Mouse (Mus musculus): ENCODE results near the gene Nup62.

Gene Nup62

GRCm38 (mm10) chr7:44815721-44816469 lies at the start of gene Nup62, which contains the start of gene Il4i1:
TSS of gene Nup62 (plus strand) at chr7:44816088.
TSS of gene Il4i1 (plus strand) at chr7:44816387.
- peak; percentile 92 for ATAC-seq (ENCODE audit: low TSS enrichment)

- ATAC-seq (ENCODE audit: low TSS enrichment) = no peak
These were observed 47.8 kb upstream of the Nup62 start for GRCm38 (mm10) chr7:44768129-44768528.

GRCm38 (mm10) chr7:44770046-44770578 lies 45.8 kb upstream of the Nup62 start:
- ATAC-seq (ENCODE audit: low TSS enrichment) = no peak; the same call in 1 of the 2 replicates

DNA sequence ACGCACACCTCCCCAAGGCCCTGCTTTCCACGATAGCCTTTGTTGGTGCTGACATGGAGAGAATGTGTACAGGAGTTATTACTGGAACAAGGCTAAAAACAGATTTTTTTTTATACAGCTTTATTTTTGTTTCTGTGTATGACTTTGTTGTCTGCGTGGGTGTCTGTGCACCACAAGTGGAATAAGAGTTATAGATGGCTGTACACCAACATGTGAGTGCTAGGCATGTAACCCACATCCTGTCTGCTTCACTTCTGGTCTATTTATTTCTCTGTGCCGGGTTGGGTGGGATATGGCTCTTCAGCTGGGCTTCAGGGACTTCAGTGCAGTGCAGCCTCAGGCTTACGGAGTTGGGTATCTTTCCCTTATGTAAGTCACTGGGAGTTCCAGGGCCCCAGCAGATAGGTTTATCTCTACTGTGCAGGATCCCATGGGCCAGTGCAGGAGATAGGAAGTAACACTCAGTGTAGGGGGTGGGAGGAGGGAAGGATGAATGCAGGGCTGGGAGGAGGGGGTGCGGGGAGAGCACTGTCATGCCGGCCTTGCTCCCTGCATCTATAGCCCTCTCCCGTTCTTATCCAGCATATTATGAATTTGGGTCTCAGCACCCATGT lies 43.2 kb upstream of the Nup62 start:
- ATAC-seq (ENCODE audit: low TSS enrichment) = peak; percentile 13; the same call in 1 of the 2 replicates

GRCm38 (mm10) chr7:44776849-44777498 lies 38.9 kb upstream of the Nup62 start:
- no peak; the same call in 1 of the 2 replicates for ATAC-seq (ENCODE audit: low TSS enrichment)

DNA sequence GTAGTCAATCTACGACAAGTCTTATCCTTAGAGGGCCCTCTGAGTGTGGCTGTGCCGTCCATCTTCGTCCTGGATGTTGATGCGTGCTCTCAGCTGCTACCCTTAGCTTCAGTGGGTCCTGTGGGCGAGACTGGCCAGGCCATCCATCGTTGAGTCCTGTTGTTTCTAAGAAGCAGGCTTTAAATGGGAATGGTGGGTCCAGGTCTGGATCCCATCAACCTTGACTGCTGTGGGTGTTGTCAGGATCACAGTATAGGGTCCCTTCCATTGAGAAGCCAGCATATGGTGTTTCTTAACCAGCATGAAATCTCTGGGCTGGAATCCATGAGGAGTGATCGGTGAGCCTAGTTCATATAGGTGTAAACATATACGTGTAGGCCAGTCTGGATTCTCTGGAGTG lies 35.8 kb upstream of the Nup62 start:
- no peak for ATAC-seq (ENCODE audit: low TSS enrichment)

DNA sequence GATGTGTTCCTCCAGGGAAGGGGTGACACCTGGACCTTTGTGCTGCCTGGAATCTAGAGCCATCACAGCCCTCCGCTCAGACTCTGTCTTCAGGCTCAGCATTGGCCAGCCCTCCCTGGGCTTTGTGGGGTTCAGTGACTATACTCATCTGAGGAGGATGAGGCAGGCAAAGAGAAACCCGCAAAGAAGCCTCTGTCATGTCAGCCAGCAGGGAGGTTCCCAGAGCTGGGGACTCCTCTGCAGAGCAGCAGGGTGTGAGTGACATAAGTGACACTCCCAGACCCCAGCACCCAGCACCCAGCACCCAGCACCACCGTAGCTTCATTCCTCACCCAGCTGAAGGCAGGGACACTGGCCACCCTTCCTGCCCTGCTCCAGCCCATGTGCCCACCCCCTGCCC lies 26.4 kb upstream of the Nup62 start:
- ATAC-seq (ENCODE audit: low TSS enrichment) = no peak

DNA sequence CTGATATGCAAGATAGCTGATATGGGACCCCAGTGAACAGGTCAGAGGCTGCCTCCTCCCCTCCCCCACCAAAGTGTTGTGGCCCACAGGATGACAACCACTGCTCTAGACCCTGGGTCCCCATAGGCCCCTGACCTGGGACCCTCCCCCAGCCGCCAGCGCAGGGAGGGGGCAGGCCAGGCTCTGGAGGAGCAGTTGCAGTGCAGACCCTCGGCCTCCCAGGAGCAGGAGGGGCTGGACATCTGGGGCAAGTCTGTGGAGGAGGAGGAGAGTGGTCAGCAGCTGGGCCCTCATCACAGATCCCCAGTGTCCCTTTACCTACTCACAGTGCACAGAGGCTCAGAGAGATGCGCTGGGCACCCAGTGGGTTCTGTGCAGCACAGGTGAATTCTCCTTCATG lies 25.8 kb upstream of the Nup62 start:
- ATAC-seq (ENCODE audit: low TSS enrichment) = no peak

DNA sequence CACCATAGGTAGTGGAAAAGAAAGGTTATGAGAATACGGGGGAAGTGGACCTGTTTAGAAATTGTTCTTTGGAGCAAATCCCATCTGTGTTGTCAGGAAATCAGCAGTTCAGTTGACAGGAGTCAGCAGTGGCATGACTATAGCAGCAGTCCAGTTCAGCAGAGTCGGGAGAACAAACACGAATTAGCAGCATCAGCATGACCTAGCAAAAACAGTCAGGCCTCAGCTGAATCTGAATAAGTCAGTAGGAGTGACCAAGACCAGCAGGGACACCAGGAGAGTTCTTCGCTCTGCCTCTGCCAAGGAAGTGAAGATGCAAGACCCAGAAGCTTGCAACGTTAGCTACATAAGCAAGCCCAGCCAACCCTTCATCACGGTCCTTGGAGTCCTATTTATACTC lies 23.1 kb upstream of the Nup62 start:
- no peak for ATAC-seq (ENCODE audit: low TSS enrichment)

- no peak for ATAC-seq (ENCODE audit: low TSS enrichment)
These were observed 7.0 kb upstream of the Nup62 start for GRCm38 (mm10) chr7:44808927-44809326.

DNA sequence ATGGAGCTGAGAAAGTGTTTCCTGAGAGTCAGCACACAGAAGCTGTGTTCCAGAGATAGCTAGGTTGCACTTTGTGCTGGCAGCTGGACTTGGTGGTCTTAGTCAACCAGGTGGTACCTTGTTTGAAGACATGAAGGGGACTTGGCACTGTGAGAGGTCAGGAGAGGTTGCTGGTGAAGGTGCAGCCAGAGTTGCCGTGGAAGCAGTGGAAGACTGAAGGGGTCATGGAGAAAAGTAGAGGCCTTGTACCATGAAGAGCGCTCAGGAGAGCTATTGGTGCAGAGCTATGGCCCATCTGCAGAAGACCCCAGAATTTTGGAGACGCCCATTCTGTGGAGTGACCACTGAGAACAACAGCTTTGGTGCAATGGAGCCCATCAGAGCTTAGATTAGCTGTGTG lies 6.4 kb upstream of the Nup62 start:
- ATAC-seq (ENCODE audit: low TSS enrichment) = no peak

DNA sequence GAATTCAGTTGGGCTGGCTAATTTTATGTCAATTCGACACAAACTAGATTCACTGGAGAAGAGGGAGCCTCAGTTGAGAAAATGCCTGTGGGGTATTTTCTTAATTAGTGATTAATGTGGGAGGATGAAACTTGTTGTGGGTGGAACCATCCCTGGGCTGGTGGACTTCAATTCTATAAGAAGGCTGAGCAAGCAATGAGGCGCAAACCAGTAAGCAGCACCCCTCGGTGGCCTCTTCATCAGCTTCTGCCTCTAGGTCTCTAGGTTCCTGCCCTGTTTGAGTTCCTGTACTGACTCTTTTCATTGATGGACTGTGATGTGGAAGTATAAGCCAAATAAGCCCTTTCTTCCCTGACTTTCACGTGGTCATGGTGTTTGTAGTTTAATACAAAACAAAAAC lies 5.5 kb upstream of the Nup62 start:
- no peak for ATAC-seq (ENCODE audit: low TSS enrichment)

GRCm38 (mm10) chr7:44810819-44811557 lies 4.9 kb upstream of the Nup62 start:
- ATAC-seq (ENCODE audit: low TSS enrichment) = no peak

DNA sequence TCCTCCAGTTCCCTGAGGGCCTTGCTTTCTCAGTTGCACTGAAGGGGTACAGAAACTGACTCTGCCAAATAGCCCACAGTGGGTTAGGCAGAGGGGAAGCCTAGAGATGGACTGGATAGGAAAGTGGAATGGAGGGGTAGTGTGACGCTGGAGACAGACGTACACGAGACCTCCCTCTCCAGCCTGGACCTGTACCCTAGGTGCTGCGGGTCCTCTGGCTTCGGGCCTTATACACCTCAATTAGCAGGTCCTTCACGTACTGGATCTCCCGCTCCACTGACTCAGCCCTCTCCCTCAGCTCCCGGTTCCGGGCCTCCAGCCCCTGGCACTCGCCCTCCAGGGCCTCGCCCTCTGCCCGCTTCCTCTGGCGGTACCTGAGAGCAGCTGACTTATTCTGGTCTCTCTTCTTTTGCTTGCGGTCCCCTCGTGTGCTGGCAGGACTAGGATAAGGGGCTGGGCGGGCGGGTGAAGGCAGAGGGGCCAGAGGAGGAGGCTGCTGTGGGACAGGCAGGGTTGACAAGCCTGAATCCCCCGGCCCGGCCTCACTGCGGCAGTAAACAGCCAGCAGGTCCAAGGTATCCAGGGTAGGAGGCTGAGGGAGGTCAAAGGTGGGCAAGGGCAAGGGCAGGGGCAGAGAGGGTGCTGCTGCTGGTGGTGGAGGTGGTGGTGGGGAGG lies 3.1 kb upstream of the Nup62 start:
- no peak for ATAC-seq (ENCODE audit: low TSS enrichment)

- ATAC-seq (ENCODE audit: low TSS enrichment) = no peak
These were observed 1.9 kb upstream of the Nup62 start for GRCm38 (mm10) chr7:44813985-44814384.

DNA sequence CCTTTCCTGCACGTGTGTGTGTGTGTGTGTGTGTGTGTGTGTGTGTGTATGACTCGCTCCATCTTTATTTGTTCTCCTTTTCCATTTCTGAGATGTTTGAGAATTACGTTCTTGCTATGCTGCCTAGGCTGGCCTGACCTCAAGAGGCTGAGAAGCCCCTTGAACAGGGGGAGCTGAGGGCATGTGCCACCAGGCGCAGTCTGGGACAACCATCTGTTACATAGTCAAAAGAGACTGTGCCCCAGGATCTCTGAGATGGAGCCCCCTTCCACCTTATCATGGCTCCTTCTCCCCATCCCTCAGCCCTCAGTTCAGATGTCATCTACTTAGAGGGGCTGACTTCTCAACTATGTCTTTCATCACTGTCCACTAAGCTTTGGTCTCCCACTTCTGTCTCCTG lies 1.5 kb upstream of the Nup62 start:
- ATAC-seq (ENCODE audit: low TSS enrichment) = no peak

- no peak for ATAC-seq (ENCODE audit: low TSS enrichment)
These were observed 835 bp upstream of the Nup62 start for GRCm38 (mm10) chr7:44814952-44815553.

DNA sequence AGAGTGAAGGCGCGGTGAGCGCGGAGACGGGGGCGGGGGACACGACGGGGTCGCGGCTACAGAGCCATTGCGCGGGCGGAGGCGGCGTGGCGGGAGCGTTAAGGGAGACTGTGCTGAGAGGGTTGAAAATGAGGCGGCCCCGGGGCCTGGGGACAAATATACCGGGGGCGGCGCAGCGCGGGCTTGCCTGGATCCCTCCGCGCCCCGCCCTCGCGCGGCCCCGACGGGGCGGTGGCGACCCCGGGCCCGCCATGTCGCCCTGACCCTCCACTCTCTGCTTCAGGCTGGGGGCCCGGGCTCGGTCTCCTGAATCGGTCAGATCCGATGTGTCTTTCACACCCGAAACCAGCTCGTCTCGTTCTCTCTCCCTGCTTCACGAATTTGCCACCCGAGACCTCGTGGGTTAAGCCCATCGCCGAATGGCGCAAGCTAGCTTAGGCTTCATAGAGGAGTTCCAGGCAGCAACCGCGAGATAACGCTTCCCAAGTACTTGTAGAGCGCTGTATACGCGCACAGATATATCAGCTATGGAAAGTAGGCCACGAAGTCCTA lies 658 bp downstream of the Nup62 start, which contains the start of gene Atf5:
Atf5 (minus strand) TSS at position 189 of the 552 bp plus-strand sequence.
- ATAC-seq (ENCODE audit: low TSS enrichment) = no peak

DNA sequence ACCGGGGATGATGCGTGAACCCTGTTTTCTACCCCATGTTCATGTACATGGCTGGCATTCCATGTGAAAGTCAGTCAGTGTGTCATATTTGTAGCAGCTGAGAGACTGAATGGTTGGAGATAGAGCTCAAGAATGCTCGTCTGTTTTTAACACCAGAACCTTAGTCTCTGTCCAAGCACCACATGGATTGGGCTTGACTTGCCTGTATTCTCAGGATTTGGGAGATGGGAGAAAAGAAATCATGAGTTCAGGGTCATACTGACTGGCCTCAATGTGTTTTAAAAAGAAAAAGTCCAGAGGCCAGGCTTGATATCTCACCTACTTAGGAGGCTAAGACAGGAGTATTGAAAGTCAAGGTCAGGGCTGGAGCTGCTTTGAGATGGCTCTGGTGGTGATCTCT lies 1.6 kb downstream of the Nup62 start:
- ATAC-seq (ENCODE audit: low TSS enrichment) = no peak

DNA sequence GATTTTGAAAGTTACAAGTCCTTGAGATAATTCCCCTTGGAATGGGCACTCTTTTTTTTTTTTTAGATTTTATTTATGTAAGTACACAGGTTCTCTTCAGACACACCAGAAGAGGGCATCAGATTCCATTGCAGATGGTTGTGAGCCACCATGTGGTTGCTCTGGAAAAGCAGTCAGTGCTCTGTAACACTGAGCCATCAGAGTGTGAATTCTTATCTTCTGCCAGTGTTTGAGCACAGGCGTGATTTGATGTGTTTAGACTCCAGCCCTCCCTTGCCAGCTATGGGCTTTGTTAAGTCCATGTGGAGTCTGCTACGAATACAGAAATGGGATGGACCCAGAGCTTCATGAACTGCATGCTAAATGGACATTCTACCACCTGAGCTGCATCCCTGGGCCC lies 2.3 kb downstream of the Nup62 start:
- ATAC-seq (ENCODE audit: low TSS enrichment) = no peak

All from frontal cortex, adult (tissue).